Mouse (Mus musculus) small intestine, adult 2 months (tissue): ENCODE measurements around the gene Rnf32.

ENCODE experiments used
- CTCF ChIP-seq: fragments of 200-500 bp; IDR thresholded peaks from 2 replicates; pipeline ENCODE4 v1.5.1; 2012; ENCODE audit warnings: low read depth, mild to moderate bottlenecking, control low read depth, inconsistent platforms, low read length, moderate library complexity, mixed read lengths; ENCODE audit not compliant: insufficient replicate concordance, insufficient read length; ENCODE audit errors: extremely low read depth
- POLR2A ChIP-seq: fragments of 200-500 bp; IDR thresholded peaks from 2 replicates; pipeline ENCODE4 v1.6.1; 2012; ENCODE audit warnings: low read depth, mild to moderate bottlenecking, control low read depth, inconsistent platforms, low read length, moderate library complexity

- TF ChIP-seq CTCF (no peak), POLR2A (no peak)
These were observed 22.2 kb downstream of the Rnf32 start for GRCm38 (mm10) chr5:29217997-29218396.
